Mouse (Mus musculus): ENCODE measurements at regions not wholly inside any gene's neighbourhood (a gene's known extent, or its start where the extent isn't known, plus 50 kb on each side); places are given as distances from the start of the nearest gene placed in this dataset.

GRCm38 (mm10) chr13:47505380-47505955 lies 383.0 kb downstream of the Rnf144b start:
- H3K4me3 ChIP-seq (replicated peaks) = no peak overlapping the region
- WGBS = 64% methylated on average over 15 of the region's 15 CpGs
- H3K4me1 ChIP-seq = no peaks in the 10 kb centered on the region
- H3K9me3 ChIP-seq (replicated peaks) = no peaks in the 10 kb centered on the region
- ATAC-seq (ENCODE audit: low FRiP score) = no peak
- H3K36me3 ChIP-seq = no peaks in the 10 kb centered on the region
- H3K27me3 ChIP-seq (replicated peaks) = no peaks in the 10 kb centered on the region
- no peak overlapping the region for H3K4me2 ChIP-seq
- H3K27ac ChIP-seq (replicated peaks) = no peak overlapping the region
- no peak overlapping the region for H3K9ac ChIP-seq (replicated peaks)

GRCm38 (mm10) chr13:47532935-47533334 lies 410.5 kb downstream of the Rnf144b start:
- Histone ChIP-seq H3K36me3 (no peaks in the 10 kb centered on the region), H3K9me3 (replicated peaks) (no peaks in the 10 kb centered on the region), H3K27me3 (replicated peaks) (no peaks in the 10 kb centered on the region), H3K4me1 (no peaks in the 10 kb centered on the region), H3K27ac (replicated peaks) (no peak overlapping the region), H3K9ac (replicated peaks) (no peak overlapping the region), H3K4me3 (replicated peaks) (no peak overlapping the region), H3K4me2 (no peak overlapping the region)
- no peak for ATAC-seq (ENCODE audit: low FRiP score)
- WGBS = 92% methylated on average over 1 of the region's 1 CpGs

- Histone ChIP-seq H3K4me3 (replicated peaks) (no peak overlapping the region), H3K4me1 (no peaks in the 10 kb centered on the region), H3K36me3 (no peaks in the 10 kb centered on the region), H3K27ac (replicated peaks) (no peak overlapping the region), H3K27me3 (replicated peaks) (no peaks in the 10 kb centered on the region), H3K4me2 (no peak overlapping the region), H3K9ac (replicated peaks) (no peak overlapping the region), H3K9me3 (replicated peaks) (no peaks in the 10 kb centered on the region)
- WGBS = 100% methylated on average over 2 of the region's 2 CpGs
- no peak for ATAC-seq (ENCODE audit: low FRiP score)
Measured at GRCm38 (mm10) chr13:47537156-47537555, 414.7 kb downstream of the Rnf144b start.

GRCm38 (mm10) chr13:47549626-47550025 lies 427.2 kb downstream of the Rnf144b start:
- Histone ChIP-seq H3K4me2 (no peak overlapping the region), H3K4me3 (replicated peaks) (no peak overlapping the region), H3K4me1 (no peaks in the 10 kb centered on the region), H3K27me3 (replicated peaks) (no peaks in the 10 kb centered on the region), H3K9ac (replicated peaks) (no peak overlapping the region), H3K9me3 (replicated peaks) (no peaks in the 10 kb centered on the region), H3K27ac (replicated peaks) (no peak overlapping the region), H3K36me3 (no peaks in the 10 kb centered on the region)
- no peak for ATAC-seq (ENCODE audit: low FRiP score)
- 57% methylated on average over 6 of the region's 6 CpGs for WGBS

- Histone ChIP-seq H3K27ac (replicated peaks) (no peak overlapping the region), H3K9ac (replicated peaks) (no peak overlapping the region), H3K4me2 (no peak overlapping the region), H3K4me1 (no peaks in the 10 kb centered on the region), H3K36me3 (no peaks in the 10 kb centered on the region), H3K27me3 (replicated peaks) (no peaks in the 10 kb centered on the region), H3K4me3 (replicated peaks) (no peak overlapping the region), H3K9me3 (replicated peaks) (no peaks in the 10 kb centered on the region)
- ATAC-seq (ENCODE audit: low FRiP score) = no peak
- 92% methylated on average over 3 of the region's 3 CpGs for WGBS
Measured at GRCm38 (mm10) chr13:47552251-47552650, 429.8 kb downstream of the Rnf144b start.

- ATAC-seq (ENCODE audit: low FRiP score) = no peak
- WGBS = 55% methylated on average over 1 of the region's 1 CpGs
- no peaks in the 10 kb centered on the region for H3K27me3 ChIP-seq (replicated peaks)
- no peak overlapping the region for H3K4me3 ChIP-seq (replicated peaks)
- H3K9ac ChIP-seq (replicated peaks) = no peak overlapping the region
- H3K9me3 ChIP-seq (replicated peaks) = no peaks in the 10 kb centered on the region
- no peak overlapping the region for H3K27ac ChIP-seq (replicated peaks)
- no peak overlapping the region for H3K4me2 ChIP-seq
- H3K4me1 ChIP-seq = no peaks in the 10 kb centered on the region
- no peaks in the 10 kb centered on the region for H3K36me3 ChIP-seq
Measured at GRCm38 (mm10) chr13:47554198-47554597, 431.7 kb downstream of the Rnf144b start.

- Histone ChIP-seq H3K9ac (replicated peaks) (no peak overlapping the region), H3K4me3 (replicated peaks) (no peak overlapping the region), H3K27me3 (replicated peaks) (no peaks in the 10 kb centered on the region), H3K36me3 (no peaks in the 10 kb centered on the region), H3K4me2 (no peak overlapping the region), H3K9me3 (replicated peaks) (no peaks in the 10 kb centered on the region), H3K27ac (replicated peaks) (no peak overlapping the region), H3K4me1 (no peaks in the 10 kb centered on the region)
- WGBS = 90% methylated on average over 7 of the region's 7 CpGs
- no peak for ATAC-seq (ENCODE audit: low FRiP score)
Measured at GRCm38 (mm10) chr13:47557196-47557974, 434.9 kb downstream of the Rnf144b start.

GRCm38 (mm10) chr13:47562836-47563235 lies 440.4 kb downstream of the Rnf144b start:
- WGBS = 66% methylated on average over 8 of the region's 8 CpGs

GRCm38 (mm10) chr13:47576516-47576915 lies 454.1 kb downstream of the Rnf144b start:
- H3K4me3 ChIP-seq (replicated peaks) = no peak overlapping the region
- H3K27ac ChIP-seq (replicated peaks) = no peak overlapping the region
- H3K4me1 ChIP-seq = no peaks in the 10 kb centered on the region
- no peaks in the 10 kb centered on the region for H3K27me3 ChIP-seq (replicated peaks)
- H3K9ac ChIP-seq (replicated peaks) = no peak overlapping the region
- no peaks in the 10 kb centered on the region for H3K9me3 ChIP-seq (replicated peaks)
- ATAC-seq (ENCODE audit: low FRiP score) = no peak
- WGBS = 69% methylated on average over 3 of the region's 3 CpGs
- H3K36me3 ChIP-seq = no peaks in the 10 kb centered on the region
- H3K4me2 ChIP-seq = no peak overlapping the region

More at GRCm38 (mm10) chr13:47562836-47563235, 440.4 kb downstream of the Rnf144b start:
- Histone ChIP-seq H3K4me2 (no peak overlapping the region), H3K4me1 (no peaks in the 10 kb centered on the region), H3K27me3 (replicated peaks) (no peaks in the 10 kb centered on the region), H3K27ac (replicated peaks) (no peak overlapping the region), H3K9ac (replicated peaks) (no peak overlapping the region), H3K36me3 (no peaks in the 10 kb centered on the region), H3K9me3 (replicated peaks) (no peaks in the 10 kb centered on the region), H3K4me3 (replicated peaks) (no peak overlapping the region)
- no peak for ATAC-seq (ENCODE audit: low FRiP score)

GRCm38 (mm10) chr13:47580144-47580543 lies 457.7 kb downstream of the Rnf144b start:
- no peaks in the 10 kb centered on the region for H3K4me1 ChIP-seq
- H3K9ac ChIP-seq (replicated peaks) = no peak overlapping the region
- no peak for ATAC-seq (ENCODE audit: low FRiP score)
- H3K4me2 ChIP-seq = no peak overlapping the region
- H3K27ac ChIP-seq (replicated peaks) = no peak overlapping the region
- WGBS = 82% methylated on average over 5 of the region's 5 CpGs
- no peaks in the 10 kb centered on the region for H3K27me3 ChIP-seq (replicated peaks)
- no peak overlapping the region for H3K4me3 ChIP-seq (replicated peaks)
- no peaks in the 10 kb centered on the region for H3K9me3 ChIP-seq (replicated peaks)
- H3K36me3 ChIP-seq = no peaks in the 10 kb centered on the region

GRCm38 (mm10) chr13:47585158-47585557 lies 462.7 kb downstream of the Rnf144b start:
- WGBS = 88% methylated on average over 1 of the region's 1 CpGs
- Histone ChIP-seq H3K27ac (replicated peaks) (no peak overlapping the region), H3K9me3 (replicated peaks) (no peaks in the 10 kb centered on the region), H3K4me2 (no peak overlapping the region), H3K4me1 (no peaks in the 10 kb centered on the region), H3K9ac (replicated peaks) (no peak overlapping the region), H3K36me3 (no peaks in the 10 kb centered on the region), H3K27me3 (replicated peaks) (no peaks in the 10 kb centered on the region), H3K4me3 (replicated peaks) (no peak overlapping the region)
- ATAC-seq (ENCODE audit: low FRiP score) = no peak

- no peak overlapping the region for H3K4me3 ChIP-seq (replicated peaks)
- no peak overlapping the region for H3K27ac ChIP-seq (replicated peaks)
- 52% methylated on average over 1 of the region's 1 CpGs for WGBS
- no peaks in the 10 kb centered on the region for H3K36me3 ChIP-seq
- H3K9ac ChIP-seq (replicated peaks) = no peak overlapping the region
- no peak overlapping the region for H3K4me2 ChIP-seq
- H3K9me3 ChIP-seq (replicated peaks) = no peaks in the 10 kb centered on the region
- no peak for ATAC-seq (ENCODE audit: low FRiP score)
- no peaks in the 10 kb centered on the region for H3K27me3 ChIP-seq (replicated peaks)
- no peaks in the 10 kb centered on the region for H3K4me1 ChIP-seq
Measured at GRCm38 (mm10) chr13:47602646-47603045, 480.2 kb downstream of the Rnf144b start.

Data from neural tube, embryonic 15.5 days (tissue).